ENCODE assay signal across 10 mouse cellular contexts in genomic region chr16:30929165-30929564, GRCm38 (mm10).
"Had no signal": no experiment of that assay in that cellular context is flagged by ENCODE, and none has a peak within 500 bp of the region (broad histone marks: within the 10 kb centered on the region; RNA-seq: fewer than 3 reads in every experiment).

No protein-coding gene starts in this region.

- DNase-seq: kidney, adult 18-20 months; kidney, postnatal 4 days; lung, adult 2 months; lung, postnatal 36 days; right cerebral cortex, postnatal 14 days; thymus, adult 18-20 months; thymus, postnatal 14 days had no signal

- ATAC-seq: inflammation-experienced regulatory T-cells, adult 6 months; lung, postnatal 0 days; midbrain, embryonic 13.5 days had no signal
